Mouse (Mus musculus): ENCODE data around the gene Olfr452. TPM values are rescaled to one million over a fixed set of nuclear protein-coding genes. Genes with fewer than 3 reads are reported as not detected.

The Olfr452 gene
- total RNA-seq (2023; ENCODE audit: inconsistent age): not detected in 4 replicates

DNA sequence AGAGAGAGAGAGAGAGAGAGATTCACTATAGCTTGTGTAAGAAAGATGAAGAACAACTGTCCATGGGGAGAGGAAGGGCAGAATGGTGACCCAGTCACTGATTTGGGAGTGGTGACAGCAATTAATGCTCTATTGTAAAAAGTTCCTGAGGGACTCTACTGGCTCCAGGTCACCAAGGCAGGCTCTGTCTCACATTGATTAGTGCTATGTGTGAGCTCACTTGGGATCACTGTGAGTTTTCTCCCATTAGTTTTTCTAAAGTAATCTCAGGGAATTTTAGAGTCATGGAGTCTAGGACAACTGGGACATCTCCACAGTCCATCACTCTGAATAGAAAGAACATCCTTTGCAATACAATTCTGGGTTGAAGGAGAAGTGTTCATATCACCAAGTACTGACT is at the start of gene Olfr452:
Olfr452 (plus strand) TSS at position 301 of the 400 bp plus-strand sequence.

DNA sequence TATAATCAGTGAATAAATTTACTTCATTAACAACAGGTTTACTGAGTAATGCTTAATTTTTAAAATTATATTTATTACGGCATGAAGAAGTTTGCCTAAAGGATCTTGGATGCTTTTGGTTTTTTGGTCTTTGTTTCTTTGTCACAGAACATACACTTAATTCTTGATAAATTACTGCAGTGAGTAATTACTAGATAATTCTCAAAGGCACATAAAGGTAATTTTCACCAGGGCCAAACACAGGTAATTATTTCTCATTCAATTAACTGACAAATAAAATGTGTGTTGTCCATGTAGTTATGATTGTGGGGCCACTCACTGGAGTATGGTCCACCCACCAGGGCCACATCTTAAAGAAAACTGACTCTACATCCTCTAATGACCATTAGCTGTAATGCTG is 45.8 kb upstream of the Olfr452 start, which contains the start of gene Olfr453:
Olfr453 (plus strand) TSS at position 301 of the 400 bp plus-strand sequence.

GRCm38 (mm10) chr6:42756104-42756503 is 28.8 kb upstream of the Olfr452 start, which contains the start of gene Olfr38:
Gene Olfr38, plus strand, starts transcription at chr6:42756404.

GRCm38 (mm10) chr6:42811639-42812038 is 26.7 kb downstream of the Olfr452 start, which contains the start of gene Olfr450:
Gene Olfr450, plus strand, starts transcription at chr6:42811939.

DNA sequence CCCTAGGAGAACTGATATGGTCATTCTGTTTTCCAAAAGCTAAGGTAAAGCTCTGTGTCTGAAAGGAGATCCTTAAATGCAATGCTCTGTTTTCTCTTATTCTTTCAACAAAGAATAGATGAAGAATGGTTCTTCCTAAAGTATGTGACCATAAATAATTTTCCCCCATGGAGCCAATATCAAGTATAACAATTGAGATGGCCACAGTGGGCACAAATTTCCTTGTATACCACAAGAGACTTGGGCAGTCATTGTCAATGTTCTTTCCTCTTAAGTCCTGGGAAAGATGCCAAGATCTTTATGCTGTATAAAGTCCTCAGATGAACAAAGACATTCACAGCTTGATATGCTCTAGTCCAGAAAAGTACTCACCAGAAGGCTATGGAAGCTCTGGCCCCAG is 49.2 kb downstream of the Olfr452 start, which contains the start of gene Olfr449:
Olfr449 (plus strand) TSS at position 301 of the 400 bp plus-strand sequence.

Other genes starting within 250 kb of the Olfr452 start
- not detected in 4 replicates for gene Olfr455, start 237.5 kb upstream of the Olfr452 start, total RNA-seq (2023; ENCODE audit: inconsistent age)
- gene Tcaf3, start 187.4 kb upstream of the Olfr452 start, total RNA-seq (2023; ENCODE audit: inconsistent age): not detected in 4 replicates
- gene Tcaf2, start 139.8 kb upstream of the Olfr452 start, total RNA-seq (2023; ENCODE audit: inconsistent age): not detected in 4 replicates
- not detected in 4 replicates for gene Tcaf1, start 75.0 kb upstream of the Olfr452 start, total RNA-seq (2023; ENCODE audit: inconsistent age)
- gene Olfr453, start 45.7 kb upstream of the Olfr452 start, total RNA-seq (2023; ENCODE audit: inconsistent age): not detected in 4 replicates
- gene Olfr38, start 28.7 kb upstream of the Olfr452 start, total RNA-seq (2023; ENCODE audit: inconsistent age): not detected in 4 replicates
- not detected in 4 replicates for gene Olfr450, start 26.8 kb downstream of the Olfr452 start, total RNA-seq (2023; ENCODE audit: inconsistent age)
- not detected in 4 replicates for gene Olfr449, start 49.3 kb downstream of the Olfr452 start, total RNA-seq (2023; ENCODE audit: inconsistent age)
- not detected in 4 replicates for gene Olfr448, start 105.3 kb downstream of the Olfr452 start, total RNA-seq (2023; ENCODE audit: inconsistent age)
- not detected in 4 replicates for gene Olfr447, start 123.8 kb downstream of the Olfr452 start, total RNA-seq (2023; ENCODE audit: inconsistent age)
- gene Olfr446, start 136.3 kb downstream of the Olfr452 start, total RNA-seq (2023; ENCODE audit: inconsistent age): not detected in 4 replicates
- gene Olfr444, start 164.0 kb downstream of the Olfr452 start, total RNA-seq (2023; ENCODE audit: inconsistent age): not detected in 4 replicates